Mouse (Mus musculus) heart, embryonic 14.5 days (tissue): ENCODE data around the gene Hmg20a. TPM values are rescaled to one million over a fixed set of nuclear protein-coding genes. Genes with fewer than 3 reads are reported as not detected.
A peak's percentile ranks its signal among the peaks of the same experiment; 100 is the strongest.

ENCODE experiments used
- ATAC-seq: fragments of 200-750 bp; cut with Nextera tagmentation; 2 replicates; pipeline ENCODE4 v1.8.0; 2017; ENCODE audit warnings: low read depth, moderate TSS enrichment; ENCODE audit not compliant: insufficient number of reproducible peaks, insufficient read depth, low FRiP score
- H3K27ac ChIP-seq, 2 experiments: fragments of 200-500 bp in 1 of 2; fragments of 300-500 bp in 1 of 2; sonication (generic) in 1 of 2; replicated peaks in 1 of 2; 2 replicates each; pipeline ENCODE4 v1.5.1; 2012 to 2014; ENCODE audit warnings: low read depth in 2 of 2, low read length in 2 of 2, control low read depth in 1 of 2, mild to moderate bottlenecking in 1 of 2, mixed read lengths in 1 of 2; ENCODE audit not compliant: control insufficient read depth in 1 of 2, insufficient read depth in 1 of 2
- H3K27me3 ChIP-seq: fragments of 300-500 bp; sonication (generic); 2 replicates; pipeline ENCODE4 v1.6.1; 2014; ENCODE audit warnings: mild to moderate bottlenecking, low read length, control low read depth; ENCODE audit not compliant: control insufficient read depth, insufficient read depth
- H3K36me3 ChIP-seq: fragments of 300-500 bp; sonication (generic); 2 replicates; pipeline ENCODE4 v1.6.1; 2014; ENCODE audit warnings: mild to moderate bottlenecking, control low read depth, low read length, mixed read lengths; ENCODE audit not compliant: control insufficient read depth, insufficient read depth
- H3K4me1 ChIP-seq, 2 experiments: fragments of 200-500 bp in 1 of 2; fragments of 300-500 bp in 1 of 2; sonication (generic) in 1 of 2; 2 replicates each; pipeline ENCODE4 v1.6.1; 2012 to 2014; ENCODE audit warnings: low read length in 2 of 2, control low read depth in 1 of 2, mixed read lengths in 1 of 2; ENCODE audit not compliant: control insufficient read depth in 2 of 2, insufficient read depth in 2 of 2
- H3K4me2 ChIP-seq: fragments of 300-500 bp; sonication (generic); 2 replicates; pipeline ENCODE4 v1.6.1; 2014; ENCODE audit warnings: mild to moderate bottlenecking, low read length
- H3K4me3 ChIP-seq, 2 experiments: fragments of 200-500 bp in 1 of 2; fragments of 300-500 bp in 1 of 2; sonication (generic) in 1 of 2; 2 replicates each; pipeline ENCODE4 v1.5.1; 2012 to 2014; ENCODE audit warnings: low read length in 2 of 2, mild to moderate bottlenecking in 2 of 2, control low read depth in 1 of 2, low read depth in 1 of 2, moderate library complexity in 1 of 2; ENCODE audit not compliant: control insufficient read depth in 1 of 2, insufficient read depth in 1 of 2
- H3K9ac ChIP-seq: fragments of 300-500 bp; sonication (generic); 2 replicates; pipeline ENCODE4 v1.6.1; 2014; ENCODE audit warnings: mild to moderate bottlenecking, low read length
- H3K9me3 ChIP-seq: fragments of 300-500 bp; sonication (generic); 2 replicates; pipeline ENCODE4 v1.6.1; 2016; ENCODE audit warnings: low read length, control low read depth; ENCODE audit not compliant: control insufficient read depth
- WGBS: fragments of 180-500 bp; shearing (Covaris S2); extraction: QIAGEN DNeasy Blood & Tissue Kit; methylation state at CpG from one replicate; pipeline ENCODE4 v1.1.7; 2014; 5-methylcytosine and 5-hydroxymethylcytosine counted together
- polyA plus RNA-seq: library from polyadenylated mRNA; unstranded; fragments of >200 nt; fragmentation: Nextera tagmentation; extraction: Ambion mirVana; gene quantifications from 2 replicates; pipeline ENCODE4 v1.2.1, GENCODE M21; 2014

Gene Hmg20a
- polyA plus RNA-seq, 1 experiment from 2014 or later, result 58.5 TPM

GRCm38 (mm10) chr9:56497181-56497864 lies 78.9 kb downstream of the Hmg20a start:
- peak overlapping the region; percentile 85 to 93 for H3K27ac ChIP-seq
- ATAC-seq, result peak; percentile 64
- peak overlapping the region; percentile 25; the same call in 1 of the 2 replicates for H3K4me2 ChIP-seq
- H3K9ac ChIP-seq, result peak overlapping the region; percentile 56
- no peak overlapping the region for H3K4me3 ChIP-seq
- H3K36me3 ChIP-seq, result peaks cover 39% of the 10 kb centered on the region
- no peaks in the 10 kb centered on the region for H3K9me3 ChIP-seq
- H3K27me3 ChIP-seq, result no peaks in the 10 kb centered on the region
- peaks cover 37 to 62% of the 10 kb centered on the region in 2 experiments for H3K4me1 ChIP-seq
- 30% methylated on average over 5 of the region's 5 CpGs for WGBS

GRCm38 (mm10) chr9:56499324-56500067 lies 81.1 kb downstream of the Hmg20a start:
- H3K27ac ChIP-seq, result peak overlapping the region in 1 of 2 experiments; percentile 28; a peak in 1 of 4 replicates
- no peak for ATAC-seq
- WGBS, result 83% methylated on average over 8 of the region's 8 CpGs

GRCm38 (mm10) chr9:56500893-56501590 lies 82.6 kb downstream of the Hmg20a start:
- peaks cover 53 to 86% of the 10 kb centered on the region in 2 experiments for H3K4me1 ChIP-seq
- peaks cover 4% of the 10 kb centered on the region for H3K36me3 ChIP-seq
- no peaks in the 10 kb centered on the region for H3K9me3 ChIP-seq
- H3K4me3 ChIP-seq, result no peak overlapping the region
- H3K27me3 ChIP-seq, result no peaks in the 10 kb centered on the region
- peak overlapping the region in 1 of 2 experiments; percentile 98; a peak in 2 of 4 replicates for H3K27ac ChIP-seq
- no peak overlapping the region for H3K9ac ChIP-seq
- ATAC-seq, result no peak
- 67% methylated on average over 8 of the region's 8 CpGs for WGBS
- no peak overlapping the region for H3K4me2 ChIP-seq

More at GRCm38 (mm10) chr9:56499324-56500067, 81.1 kb downstream of the Hmg20a start:
- H3K4me3 ChIP-seq, result no peak overlapping the region
- H3K27me3 ChIP-seq, result no peaks in the 10 kb centered on the region
- no peaks in the 10 kb centered on the region for H3K9me3 ChIP-seq
- H3K9ac ChIP-seq, result no peak overlapping the region
- peaks cover 52 to 84% of the 10 kb centered on the region in 2 experiments for H3K4me1 ChIP-seq
- no peak overlapping the region for H3K4me2 ChIP-seq
- peaks cover 20% of the 10 kb centered on the region for H3K36me3 ChIP-seq

DNA sequence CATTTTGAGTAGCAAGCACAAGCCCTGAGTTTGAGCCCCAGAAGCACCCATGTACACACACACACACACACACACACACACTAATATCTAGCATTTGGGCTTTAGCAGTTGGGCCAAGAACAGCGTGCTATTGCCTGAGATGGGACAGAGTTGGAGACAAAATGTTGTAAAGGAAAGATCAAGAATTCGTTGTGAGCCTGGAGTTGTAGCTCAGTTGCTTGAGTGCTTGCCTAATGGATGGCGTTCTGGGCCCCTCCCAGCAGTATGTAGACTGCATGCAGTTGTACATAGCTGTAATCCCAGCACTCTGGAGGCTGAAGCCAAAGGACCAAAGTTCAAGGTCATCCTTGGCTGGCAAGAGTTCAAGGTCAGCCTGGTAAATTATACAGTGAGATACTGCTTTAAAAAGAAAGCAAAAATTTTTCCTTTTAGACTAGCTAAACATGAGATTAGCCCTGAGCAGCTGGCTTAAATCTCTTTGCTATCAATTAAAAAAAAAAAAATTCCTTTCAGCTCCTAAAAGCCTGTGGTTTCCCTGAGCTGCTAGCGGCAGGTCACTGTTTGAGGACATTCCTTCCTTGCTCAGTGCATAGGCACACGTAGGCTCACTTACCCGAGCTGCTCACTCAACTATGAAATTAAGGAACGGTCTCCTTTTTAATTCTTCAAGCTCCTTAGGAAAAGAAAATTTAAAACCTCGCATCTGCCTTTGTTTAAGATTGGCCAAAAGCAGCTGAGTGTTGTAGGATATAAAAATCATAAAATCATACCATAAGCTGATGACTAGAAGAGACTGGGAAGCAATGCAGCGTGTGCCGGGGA lies 83.5 kb downstream of the Hmg20a start:
- peaks cover 53 to 80% of the 10 kb centered on the region in 2 experiments for H3K4me1 ChIP-seq
- H3K4me2 ChIP-seq, result peak overlapping the region; percentile 42
- no peaks in the 10 kb centered on the region for H3K27me3 ChIP-seq
- no peaks in the 10 kb centered on the region for H3K36me3 ChIP-seq
- peak overlapping the region; percentile 48 for H3K9ac ChIP-seq
- no peaks in the 10 kb centered on the region for H3K9me3 ChIP-seq
- H3K4me3 ChIP-seq, result no peak overlapping the region
- peak overlapping the region; percentile 60 to 98 for H3K27ac ChIP-seq
- no peak for ATAC-seq
- WGBS, result 36% methylated on average over 10 of the region's 10 CpGs

GRCm38 (mm10) chr9:56502543-56502971 lies 84.1 kb downstream of the Hmg20a start:
- Histone ChIP-seq H3K4me2 (peak overlapping the region; percentile 42), H3K9ac (peak overlapping the region; percentile 48; the same call in 1 of the 2 replicates), H3K4me1 (peaks cover 54 to 75% of the 10 kb centered on the region in 2 experiments), H3K27me3 (no peaks in the 10 kb centered on the region), H3K36me3 (no peaks in the 10 kb centered on the region), H3K4me3 (no peak overlapping the region), H3K27ac (peak overlapping the region; percentile 60 to 98), H3K9me3 (no peaks in the 10 kb centered on the region)
- 26% methylated on average over 8 of the region's 8 CpGs for WGBS
- no peak for ATAC-seq

- H3K27ac ChIP-seq, result peak overlapping the region; percentile 61 to 98
- no peaks in the 10 kb centered on the region for H3K36me3 ChIP-seq
- no peak overlapping the region for H3K4me3 ChIP-seq
- H3K4me1 ChIP-seq, result peaks cover 50 to 74% of the 10 kb centered on the region in 2 experiments
- no peaks in the 10 kb centered on the region for H3K9me3 ChIP-seq
- no peak overlapping the region for H3K9ac ChIP-seq
- no peak for ATAC-seq
- WGBS, result 51% methylated on average over 7 of the region's 7 CpGs
- no peak overlapping the region for H3K4me2 ChIP-seq
- no peaks in the 10 kb centered on the region for H3K27me3 ChIP-seq
Observed at GRCm38 (mm10) chr9:56503621-56504500, 85.5 kb downstream of the Hmg20a start.
